Mouse (Mus musculus) hindbrain, embryonic 16.5 days (tissue): Measurements from ENCODE around the gene Spock1. TPM values are rescaled to one million over a fixed set of nuclear protein-coding genes. Genes with fewer than 3 reads are reported as not detected.

Source experiments
- ATAC-seq: fragments of 200-750 bp; cut with Nextera tagmentation; 2 replicates; pipeline ENCODE4 v1.8.0; 2017; ENCODE audit warnings: moderate TSS enrichment, moderate library complexity
- H3K27ac ChIP-seq: fragments of 300-500 bp; sonication (generic); 2 replicates; pipeline ENCODE4 v1.5.1; 2014; ENCODE audit warnings: low read depth, mild to moderate bottlenecking, control low read depth, low read length, moderate library complexity
- H3K27me3 ChIP-seq: fragments of 300-500 bp; sonication (generic); replicated peaks from 2 replicates; pipeline ENCODE4 v1.6.1; 2014; ENCODE audit warnings: low read length; ENCODE audit not compliant: control insufficient read depth, insufficient read depth
- H3K36me3 ChIP-seq: fragments of 300-500 bp; sonication (generic); 2 replicates; pipeline ENCODE4 v1.6.1; 2014; ENCODE audit warnings: mild to moderate bottlenecking, low read length, moderate library complexity, mixed read lengths; ENCODE audit not compliant: control insufficient read depth, insufficient read depth
- H3K4me1 ChIP-seq: fragments of 300-500 bp; sonication (generic); 2 replicates; pipeline ENCODE4 v1.6.1; 2014; ENCODE audit warnings: low read depth, low read length; ENCODE audit not compliant: control insufficient read depth, insufficient read depth
- H3K4me2 ChIP-seq: fragments of 300-500 bp; sonication (generic); 2 replicates; pipeline ENCODE4 v1.6.1; 2014; ENCODE audit warnings: mild to moderate bottlenecking, low read length, control low read depth, moderate library complexity
- H3K4me3 ChIP-seq: fragments of 300-500 bp; sonication (generic); 2 replicates; pipeline ENCODE4 v1.5.1; 2014; ENCODE audit warnings: mild to moderate bottlenecking, low read length, control low read depth, moderate library complexity
- H3K9ac ChIP-seq: fragments of 300-500 bp; sonication (generic); 2 replicates; pipeline ENCODE4 v1.6.1; 2014; ENCODE audit warnings: low read depth, mild to moderate bottlenecking, control low read depth, low read length, moderate library complexity
- H3K9me3 ChIP-seq: fragments of 300-500 bp; sonication (generic); 2 replicates; pipeline ENCODE4 v1.6.1; 2014; ENCODE audit warnings: mild to moderate bottlenecking, low read length, moderate library complexity; ENCODE audit not compliant: control insufficient read depth
- WGBS: fragments of 180-500 bp; shearing (Covaris S2); extraction: QIAGEN DNeasy Blood & Tissue Kit; methylation state at CpG from one replicate; pipeline ENCODE4 v1.1.7; 2014; 5-methylcytosine and 5-hydroxymethylcytosine counted together
- polyA plus RNA-seq: library from polyadenylated mRNA; unstranded; fragments of >200 nt; fragmentation: Nextera tagmentation; extraction: Ambion mirVana; gene quantifications from 2 replicates; pipeline ENCODE4 v1.2.1, GENCODE M21; 2015

The Spock1 gene
- polyA plus RNA-seq, 1 experiment from 2014 or later, result 83.3 TPM

GRCm38 (mm10) chr13:57878797-57879196 is 29.3 kb downstream of the Spock1 start:
- H3K36me3 ChIP-seq, result no peaks in the 10 kb centered on the region
- no peaks in the 10 kb centered on the region for H3K27me3 ChIP-seq
- no peak overlapping the region for H3K4me3 ChIP-seq
- no peaks in the 10 kb centered on the region for H3K9me3 ChIP-seq
- no peak for ATAC-seq
- 72% methylated on average over 11 of the region's 11 CpGs for WGBS
- H3K4me1 ChIP-seq, result peaks cover 5% of the 10 kb centered on the region
- H3K9ac ChIP-seq, result no peak overlapping the region
- no peak overlapping the region for H3K27ac ChIP-seq
- H3K4me2 ChIP-seq, result no peak overlapping the region

DNA sequence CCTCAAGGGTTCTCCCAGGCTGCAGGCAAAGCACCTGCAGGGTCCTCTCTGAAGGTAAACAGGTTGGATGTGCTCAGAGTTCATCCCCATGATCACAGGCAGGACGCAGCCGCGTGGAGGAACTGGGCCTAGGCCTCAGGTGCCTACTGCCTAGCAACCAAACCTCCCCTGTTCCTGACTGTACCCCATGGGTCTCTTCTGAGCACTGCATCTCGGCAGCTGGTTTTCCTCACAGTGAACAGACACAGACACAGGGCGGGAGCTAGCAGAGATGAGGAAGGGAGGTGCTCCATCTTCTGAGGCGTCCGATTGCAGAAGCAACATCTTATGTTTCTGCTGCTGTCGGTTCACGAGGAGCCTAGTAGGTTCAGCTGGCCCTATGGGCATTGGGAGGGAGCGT is 30.4 kb downstream of the Spock1 start:
- Histone ChIP-seq H3K4me3 (no peak overlapping the region), H3K4me2 (no peak overlapping the region), H3K27me3 (no peaks in the 10 kb centered on the region), H3K9ac (no peak overlapping the region), H3K4me1 (peaks cover 5% of the 10 kb centered on the region), H3K9me3 (no peaks in the 10 kb centered on the region), H3K27ac (0 out of 2 replicates have a peak overlapping the region, but pooled peaks have one; percentile 20), H3K36me3 (no peaks in the 10 kb centered on the region)
- WGBS, result 62% methylated on average over 10 of the region's 10 CpGs
- ATAC-seq, result no peak

- H3K9ac ChIP-seq, result no peak overlapping the region
- H3K27me3 ChIP-seq, result no peaks in the 10 kb centered on the region
- WGBS, result 60% methylated on average over 5 of the region's 5 CpGs
- H3K4me2 ChIP-seq, result no peak overlapping the region
- H3K9me3 ChIP-seq, result no peaks in the 10 kb centered on the region
- H3K4me1 ChIP-seq, result peaks cover 5% of the 10 kb centered on the region
- no peak overlapping the region for H3K4me3 ChIP-seq
- H3K27ac ChIP-seq, result no peak overlapping the region
- H3K36me3 ChIP-seq, result no peaks in the 10 kb centered on the region
- no peak for ATAC-seq
These were observed 31.2 kb downstream of the Spock1 start for GRCm38 (mm10) chr13:57876966-57877365.

DNA sequence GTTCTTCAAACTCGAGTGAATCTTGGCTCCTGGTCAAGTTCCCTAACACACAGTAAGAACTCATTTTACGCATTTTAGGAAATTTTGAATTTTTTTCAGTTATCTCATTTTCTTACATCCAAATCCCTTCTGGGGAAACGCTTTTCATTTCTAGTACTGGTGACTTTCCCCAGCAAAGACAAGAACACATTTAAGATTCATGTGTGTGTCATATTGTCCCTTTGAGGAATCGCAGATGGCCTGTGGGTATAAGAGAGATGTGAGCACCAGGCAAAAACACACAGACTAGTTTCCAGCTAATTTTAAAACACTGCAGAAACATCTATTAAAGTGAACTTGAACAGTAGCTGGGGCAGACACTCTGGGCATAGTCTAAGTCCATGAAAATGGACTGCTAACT is 38.1 kb downstream of the Spock1 start:
- Histone ChIP-seq H3K9ac (no peak overlapping the region), H3K27me3 (no peaks in the 10 kb centered on the region), H3K4me1 (0 out of 2 replicates have a peak, but pooled peaks cover 3% of the 10 kb centered on the region), H3K4me3 (no peak overlapping the region), H3K4me2 (no peak overlapping the region), H3K27ac (no peak overlapping the region), H3K36me3 (no peaks in the 10 kb centered on the region), H3K9me3 (no peaks in the 10 kb centered on the region)
- WGBS, result 81% methylated on average over 4 of the region's 4 CpGs
- ATAC-seq, result no peak

GRCm38 (mm10) chr13:57867586-57867985 is 40.5 kb downstream of the Spock1 start:
- ATAC-seq, result no peak
- Histone ChIP-seq H3K27ac (no peak overlapping the region), H3K4me1 (0 out of 2 replicates have a peak, but pooled peaks cover 3% of the 10 kb centered on the region), H3K36me3 (no peaks in the 10 kb centered on the region), H3K4me3 (no peak overlapping the region), H3K27me3 (no peaks in the 10 kb centered on the region), H3K9ac (no peak overlapping the region), H3K4me2 (no peak overlapping the region), H3K9me3 (no peaks in the 10 kb centered on the region)
- WGBS, result 65% methylated on average over 7 of the region's 7 CpGs

- H3K27ac ChIP-seq, result no peak overlapping the region
- WGBS, result 82% methylated on average over 4 of the region's 4 CpGs
- no peaks in the 10 kb centered on the region for H3K36me3 ChIP-seq
- H3K4me2 ChIP-seq, result no peak overlapping the region
- ATAC-seq, result no peak
- no peaks in the 10 kb centered on the region for H3K27me3 ChIP-seq
- H3K4me3 ChIP-seq, result no peak overlapping the region
- no peaks in the 10 kb centered on the region for H3K4me1 ChIP-seq
- no peaks in the 10 kb centered on the region for H3K9me3 ChIP-seq
- no peak overlapping the region for H3K9ac ChIP-seq
These were observed 43.1 kb downstream of the Spock1 start for GRCm38 (mm10) chr13:57865029-57865428.

DNA sequence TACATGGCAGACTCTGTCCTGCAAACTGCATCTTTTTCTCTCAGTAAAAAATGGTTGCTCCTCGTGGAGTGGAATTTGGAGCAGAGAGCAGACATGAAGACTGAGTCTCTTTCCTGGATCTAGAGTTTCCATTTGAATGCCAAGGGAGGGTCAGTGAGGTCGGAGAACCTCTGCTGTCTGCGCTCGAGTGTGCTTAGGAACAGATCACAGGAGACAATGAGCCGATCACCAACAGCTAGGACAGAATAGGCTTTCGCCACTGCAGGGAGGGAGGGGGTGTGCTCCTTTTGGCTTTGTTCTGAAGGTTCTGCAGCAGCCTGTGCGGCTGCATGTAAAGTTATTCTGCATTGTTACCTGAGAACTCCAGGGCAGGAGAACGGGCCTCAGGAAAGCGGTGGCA is 49.6 kb downstream of the Spock1 start:
- Histone ChIP-seq H3K9me3 (no peaks in the 10 kb centered on the region), H3K4me3 (no peak overlapping the region), H3K27ac (no peak overlapping the region), H3K36me3 (no peaks in the 10 kb centered on the region), H3K27me3 (no peaks in the 10 kb centered on the region), H3K9ac (no peak overlapping the region), H3K4me1 (peaks cover 6% of the 10 kb centered on the region), H3K4me2 (no peak overlapping the region)
- WGBS, result 25% methylated on average over 9 of the region's 9 CpGs
- ATAC-seq, result no peak

GRCm38 (mm10) chr13:57857016-57857415 is 51.1 kb downstream of the Spock1 start:
- Histone ChIP-seq H3K4me3 (no peak overlapping the region), H3K4me2 (no peak overlapping the region), H3K9ac (no peak overlapping the region), H3K4me1 (peaks cover 6% of the 10 kb centered on the region), H3K36me3 (no peaks in the 10 kb centered on the region), H3K9me3 (no peaks in the 10 kb centered on the region), H3K27ac (no peak overlapping the region), H3K27me3 (no peaks in the 10 kb centered on the region)
- no peak for ATAC-seq
- WGBS, result 81% methylated on average over 3 of the region's 3 CpGs

- no peaks in the 10 kb centered on the region for H3K27me3 ChIP-seq
- no peak overlapping the region; the same call in 1 of the 2 replicates for H3K27ac ChIP-seq
- no peak for ATAC-seq
These were observed 51.8 kb downstream of the Spock1 start for GRCm38 (mm10) chr13:57856311-57856853.

More at GRCm38 (mm10) chr13:57856311-57856853, 51.8 kb downstream of the Spock1 start:
- H3K36me3 ChIP-seq, result no peaks in the 10 kb centered on the region
- no peaks in the 10 kb centered on the region for H3K9me3 ChIP-seq
- 69% methylated on average over 10 of the region's 10 CpGs for WGBS
- H3K4me3 ChIP-seq, result no peak overlapping the region
- H3K4me1 ChIP-seq, result peaks cover 6% of the 10 kb centered on the region
- H3K9ac ChIP-seq, result no peak overlapping the region
- no peak overlapping the region for H3K4me2 ChIP-seq
